Mouse (Mus musculus) thymus, postnatal 10 days (tissue): ENCODE measurements around the gene Sox6.
"Not testable (repeated sequence)": the region's sequence is repeated elsewhere in the genome, so short reads cannot be mapped to it uniquely, and the experiment has no call there.

Source experiments
- DNase-seq, 2 experiments: peaks; one replicate each; pipeline ENCODE4 v3.0.0; 2021; ENCODE audit warnings: low spot score in 2 of 2

The Sox6 gene

GRCm38 (mm10) chr7:116038511-116038910, at the start of gene Sox6:
Gene Sox6, minus strand, starts transcription at chr7:116038796.
- DNase-seq, result no peak

- not testable (repeated sequence) for DNase-seq
Measured at GRCm38 (mm10) chr7:116084366-116084765, 45.8 kb upstream of the Sox6 start, which contains the start of gene Gm4353. Gene Gm4353, minus strand, starts transcription at chr7:116084635.

GRCm38 (mm10) chr7:116060739-116061138, 22.1 kb upstream of the Sox6 start:
- DNase-seq, result no peak

GRCm38 (mm10) chr7:116040470-116041019, 1.9 kb upstream of the Sox6 start:
- DNase-seq, result no peak

- peak; percentile 55 to 74 for DNase-seq
Measured at GRCm38 (mm10) chr7:116039538-116040466, 1.2 kb upstream of the Sox6 start.

GRCm38 (mm10) chr7:116039196-116039537, 571 bp upstream of the Sox6 start, which contains the start of gene 1110004F10Rik:
Gene 1110004F10Rik, plus strand, starts transcription at chr7:116039397.
- DNase-seq, result no peak

- no peak for DNase-seq
Measured at GRCm38 (mm10) chr7:116038024-116038423, 572 bp downstream of the Sox6 start.

GRCm38 (mm10) chr7:116036591-116037555, 1.7 kb downstream of the Sox6 start:
- DNase-seq, result no peak

- no peak for DNase-seq
Measured at GRCm38 (mm10) chr7:116035504-116035903, 3.1 kb downstream of the Sox6 start.

- peak in 1 of 2 experiments; percentile 11 for DNase-seq
Measured at GRCm38 (mm10) chr7:116034282-116034758, 4.3 kb downstream of the Sox6 start.

- DNase-seq, result peak in 1 of 2 experiments; percentile 21
Measured at GRCm38 (mm10) chr7:116033371-116034241, 5.0 kb downstream of the Sox6 start.

- peak; percentile 51 to 68 for DNase-seq
Measured at GRCm38 (mm10) chr7:116032596-116033307, 5.8 kb downstream of the Sox6 start.

GRCm38 (mm10) chr7:116031718-116032595, 6.6 kb downstream of the Sox6 start:
- DNase-seq, result peak in 1 of 2 experiments; percentile 16

- DNase-seq, result no peak
Measured at GRCm38 (mm10) chr7:116031388-116031717, 7.2 kb downstream of the Sox6 start.

- no peak for DNase-seq
Measured at GRCm38 (mm10) chr7:116030597-116031387, 7.8 kb downstream of the Sox6 start.

- no peak for DNase-seq
Measured at GRCm38 (mm10) chr7:116029991-116030390, 8.6 kb downstream of the Sox6 start.

GRCm38 (mm10) chr7:116002726-116003125, 35.9 kb downstream of the Sox6 start:
- no peak for DNase-seq

GRCm38 (mm10) chr7:115988109-115988779, 50.4 kb downstream of the Sox6 start:
- no peak for DNase-seq
